Mouse (Mus musculus) G1E (cell line): Measurements from ENCODE around the gene Pcgf1.

Experiments
- CTCF ChIP-seq: IDR thresholded peaks from 2 replicates; pipeline ENCODE4 v1.5.1; 2012; ENCODE audit warnings: low read depth, low read length, inconsistent platforms, mixed read lengths
- GATA1 ChIP-seq: IDR thresholded peaks from 2 replicates; pipeline ENCODE4 v1.6.1; 2012; ENCODE audit warnings: borderline replicate concordance, low read length, inconsistent platforms, mixed read lengths
- GATA2 ChIP-seq: IDR thresholded peaks from 2 replicates; pipeline ENCODE4 v1.6.1; 2012; ENCODE audit warnings: low read depth, low read length, inconsistent platforms, borderline replicate concordance
- POLR2AphosphoS5 ChIP-seq: IDR thresholded peaks from 2 replicates; pipeline ENCODE4 v1.6.1; 2012; ENCODE audit warnings: low read depth, low read length, inconsistent platforms; ENCODE audit not compliant: insufficient replicate concordance
- TAL1 ChIP-seq: conservative IDR thresholded peaks from 2 replicates; pipeline ENCODE4 v1.6.1; 2012; ENCODE audit warnings: low read depth, low read length, inconsistent platforms, mixed read lengths

- TF ChIP-seq CTCF: no peak
- TF ChIP-seq GATA2: no peak
- no peak for TF ChIP-seq GATA1
- TF ChIP-seq POLR2AphosphoS5: no peak
- TF ChIP-seq TAL1: no peak
These were observed 37.1 kb upstream of the Pcgf1 start for GRCm38 (mm10) chr6:83040601-83041000.
